Mouse (Mus musculus): Measurements from ENCODE around the gene Prdm12.
A peak's percentile ranks its signal among the peaks of the same experiment; 100 is the strongest.

Gene Prdm12

GRCm38 (mm10) chr2:31639901-31640608 lies at the start of gene Prdm12:
TSS of gene Prdm12 (plus strand) at chr2:31640037.
- DNase-seq (ENCODE audit: low spot score), result no peak

- DNase-seq (ENCODE audit: low spot score), result no peak
These were observed 47.9 kb upstream of the Prdm12 start for GRCm38 (mm10) chr2:31591799-31592484.

- DNase-seq (ENCODE audit: low spot score), result no peak
These were observed 32.3 kb upstream of the Prdm12 start for GRCm38 (mm10) chr2:31607555-31607954.

- no peak for DNase-seq (ENCODE audit: low spot score)
These were observed 30.0 kb upstream of the Prdm12 start for GRCm38 (mm10) chr2:31609859-31610261.

DNA sequence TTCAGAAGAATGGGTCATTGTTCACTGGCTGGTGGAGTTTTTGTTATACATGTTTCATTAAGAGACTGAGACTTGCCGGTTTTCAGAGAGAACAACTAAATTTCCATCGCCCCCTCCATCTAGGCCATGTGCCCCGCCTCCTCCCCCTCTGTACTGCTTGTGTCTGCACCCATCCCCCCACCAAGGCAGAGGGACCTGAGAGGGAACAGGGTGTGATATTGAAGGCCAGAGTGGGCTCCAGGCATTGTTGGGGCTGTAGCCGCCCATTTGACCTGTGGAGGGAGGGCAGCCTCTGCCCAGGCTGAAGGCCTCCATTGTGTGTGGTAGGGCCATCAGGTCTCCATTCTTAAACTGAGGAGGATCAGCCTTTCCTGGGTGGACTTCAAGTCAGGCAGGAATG lies 28.9 kb upstream of the Prdm12 start:
- peak; percentile 63 for DNase-seq (ENCODE audit: low spot score)

GRCm38 (mm10) chr2:31611400-31611799 lies 28.4 kb upstream of the Prdm12 start:
- DNase-seq (ENCODE audit: low spot score), result no peak

DNA sequence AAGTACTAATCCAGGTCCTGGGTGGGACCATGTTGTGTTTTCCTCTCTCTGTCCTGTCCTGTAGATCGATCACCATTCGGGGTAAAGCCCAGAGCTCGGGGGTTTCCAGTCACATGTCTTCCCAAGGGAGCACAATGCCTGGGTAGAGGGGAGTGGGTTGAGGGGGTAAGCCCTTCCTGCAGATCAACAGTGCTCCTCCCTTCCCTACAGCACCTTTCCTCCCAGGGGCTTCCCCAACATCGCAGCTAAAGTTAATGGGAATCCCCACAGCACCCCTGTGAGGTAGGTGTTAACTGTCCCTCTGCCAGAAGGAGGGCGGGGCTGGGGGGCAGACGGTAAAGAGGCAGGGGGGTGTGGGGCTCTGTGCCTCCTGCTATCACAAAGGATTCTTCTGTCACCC lies 27.2 kb upstream of the Prdm12 start:
- no peak for DNase-seq (ENCODE audit: low spot score)

DNA sequence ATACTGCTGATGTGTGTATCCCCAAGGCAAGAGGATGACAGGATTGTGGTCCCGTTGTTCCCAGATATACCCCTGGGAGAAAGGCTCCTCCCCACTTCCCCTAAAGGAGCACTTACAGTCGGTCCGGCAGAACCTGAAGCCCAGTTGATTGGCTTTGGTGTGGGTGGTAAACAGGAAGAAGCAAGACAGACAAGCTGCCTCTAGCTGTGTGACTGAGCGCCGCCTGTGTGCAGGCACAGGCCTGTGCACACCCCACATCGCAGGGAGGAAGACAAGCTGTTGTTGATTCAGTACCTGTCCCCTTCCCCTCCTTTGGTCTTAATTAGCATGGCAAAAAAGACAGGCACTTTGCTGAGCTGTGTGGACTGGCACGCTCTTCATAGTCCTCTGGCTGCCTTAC lies 26.1 kb upstream of the Prdm12 start:
- DNase-seq (ENCODE audit: low spot score), result no peak

GRCm38 (mm10) chr2:31618484-31619161 lies 21.2 kb upstream of the Prdm12 start:
- DNase-seq (ENCODE audit: low spot score), result no peak

GRCm38 (mm10) chr2:31619208-31619607 lies 20.6 kb upstream of the Prdm12 start:
- no peak for DNase-seq (ENCODE audit: low spot score)

GRCm38 (mm10) chr2:31633531-31633930 lies 6.3 kb upstream of the Prdm12 start:
- no peak for DNase-seq (ENCODE audit: low spot score)

- no peak for DNase-seq (ENCODE audit: low spot score)
These were observed 4.3 kb upstream of the Prdm12 start for GRCm38 (mm10) chr2:31635281-31636137.

DNA sequence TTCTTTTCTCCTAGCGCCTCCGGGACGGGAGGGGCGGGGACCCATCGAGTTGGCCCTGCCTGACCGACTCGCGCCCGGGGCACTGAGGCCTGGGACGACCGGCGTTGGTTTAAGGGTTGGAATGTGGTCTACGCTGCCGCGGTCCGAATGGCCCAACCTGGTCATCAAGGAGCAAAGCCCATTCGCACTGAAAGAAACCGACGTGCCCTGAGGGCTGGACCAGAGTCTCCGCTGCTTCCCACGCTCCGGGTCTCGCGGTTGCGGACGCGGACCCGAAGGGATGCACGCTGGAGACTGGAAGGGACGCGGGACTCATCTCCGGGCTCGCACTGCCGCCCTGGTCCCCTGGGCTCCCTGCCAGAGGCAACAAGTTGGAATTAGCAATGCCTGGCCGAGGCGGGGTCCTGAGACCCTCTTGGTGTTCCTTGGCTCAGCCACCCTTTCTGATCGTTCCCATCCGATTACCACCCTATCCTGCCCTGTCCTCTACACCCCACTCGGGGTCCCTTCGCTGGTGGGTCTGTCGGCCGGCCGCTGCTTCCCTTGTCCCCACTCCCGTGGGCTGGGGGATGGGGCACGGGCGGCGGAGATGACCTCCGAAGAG lies 3.6 kb upstream of the Prdm12 start:
- DNase-seq (ENCODE audit: low spot score), result no peak

DNA sequence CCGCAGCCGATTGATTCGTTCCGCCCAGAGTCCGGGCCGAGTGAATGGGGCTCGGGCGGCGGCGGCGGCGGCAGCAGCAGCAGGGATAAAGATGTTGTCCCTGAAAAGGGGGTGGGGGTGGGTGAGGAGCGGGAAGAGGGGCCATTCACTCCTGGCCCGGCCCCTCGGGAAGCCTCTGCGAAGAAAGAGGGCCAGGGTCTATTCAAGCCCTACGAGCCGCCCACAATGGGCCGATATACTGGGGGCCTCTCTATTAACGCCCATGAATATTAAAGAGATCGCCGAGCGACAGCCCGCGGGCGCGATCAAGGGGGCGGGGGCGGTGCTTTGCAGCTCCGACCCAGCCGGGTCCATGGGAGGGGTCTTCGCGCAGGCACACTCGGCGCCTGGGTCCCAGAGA lies 3.1 kb upstream of the Prdm12 start:
- DNase-seq (ENCODE audit: low spot score), result no peak

GRCm38 (mm10) chr2:31637311-31637710 lies 2.5 kb upstream of the Prdm12 start:
- DNase-seq (ENCODE audit: low spot score), result no peak

- peak; percentile 75 for DNase-seq (ENCODE audit: low spot score)
These were observed 2.0 kb upstream of the Prdm12 start for GRCm38 (mm10) chr2:31637807-31638206.

GRCm38 (mm10) chr2:31638581-31639465 lies 1.0 kb upstream of the Prdm12 start:
- no peak for DNase-seq (ENCODE audit: low spot score)

DNA sequence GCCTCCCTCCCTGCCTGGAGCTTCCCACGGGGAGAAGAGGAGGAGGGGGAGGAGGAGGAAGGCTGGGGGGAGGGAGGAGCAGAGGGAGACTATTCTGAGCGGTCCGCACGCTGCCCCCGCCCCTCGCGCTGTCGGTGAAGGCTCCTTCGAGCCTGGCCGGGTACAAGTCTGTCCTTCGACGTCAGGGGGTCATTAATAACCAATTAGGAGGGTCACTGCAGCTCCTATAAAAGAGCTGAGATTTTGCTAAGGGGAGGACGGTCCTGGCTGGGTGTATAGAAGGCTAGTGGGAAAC lies 424 bp upstream of the Prdm12 start:
- no peak for DNase-seq (ENCODE audit: low spot score)

DNA sequence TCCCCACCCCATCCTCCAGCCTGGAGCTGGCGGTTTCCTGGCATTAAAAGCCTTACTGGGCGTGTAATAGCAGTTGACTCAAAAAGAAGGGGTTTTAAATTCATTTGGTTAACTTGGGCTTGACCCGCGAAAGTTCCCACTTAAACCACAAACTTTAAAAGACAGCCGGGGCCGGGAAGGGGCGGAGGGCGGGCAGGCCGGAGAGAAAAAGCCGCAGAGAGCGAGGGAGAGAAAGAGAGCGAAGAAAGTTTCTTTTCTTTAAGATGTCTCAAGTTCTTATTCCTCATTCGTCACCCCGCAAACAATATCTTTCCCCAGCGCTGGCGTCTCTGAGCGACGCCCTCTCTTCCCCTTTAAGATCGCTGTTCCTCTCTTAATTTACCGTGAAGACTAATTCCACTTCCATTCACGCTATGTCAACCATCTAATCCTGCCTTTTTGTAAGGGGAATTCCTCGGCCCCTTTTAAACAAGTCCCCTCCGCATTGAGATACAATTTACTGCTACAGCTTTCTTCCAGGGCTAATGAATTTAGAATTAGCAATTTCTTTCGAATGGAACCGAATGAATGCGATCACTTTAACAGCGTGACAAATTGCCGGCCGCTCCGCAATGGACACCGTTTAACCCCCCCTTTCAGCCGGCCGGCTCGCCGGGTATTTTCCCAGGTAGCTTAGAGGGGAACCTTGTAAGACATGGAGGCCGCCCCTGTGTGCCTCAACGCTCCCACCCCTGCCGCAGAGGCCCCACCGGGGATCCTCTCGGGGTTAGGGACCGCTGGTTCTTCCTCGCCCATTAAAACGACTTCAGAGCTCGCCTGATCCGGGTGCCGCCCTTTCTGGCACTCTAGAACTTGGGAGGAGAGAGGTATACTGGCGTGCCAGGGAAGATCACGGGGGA lies 1.0 kb downstream of the Prdm12 start:
- DNase-seq (ENCODE audit: low spot score), result peak; percentile 50

DNA sequence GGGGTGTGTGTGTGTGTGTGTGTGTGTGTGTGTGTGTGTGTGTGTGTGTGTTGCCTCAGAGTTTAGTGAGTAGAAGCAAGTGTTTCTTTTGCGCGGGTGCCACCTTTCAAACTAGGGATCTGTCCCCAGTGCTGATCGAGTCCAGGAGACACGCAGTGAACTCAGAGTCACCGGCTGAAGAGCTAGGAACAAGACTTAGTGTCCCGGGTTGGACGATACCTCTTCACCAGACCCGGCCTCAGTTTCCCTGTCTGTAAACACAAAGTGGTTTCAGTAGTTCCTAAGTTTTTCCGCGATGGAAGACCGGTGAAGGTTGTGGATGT lies 1.6 kb downstream of the Prdm12 start:
- no peak for DNase-seq (ENCODE audit: low spot score)
